Mouse (Mus musculus): ENCODE results near the gene Sh3bp2. TPM values are rescaled to one million over a fixed set of nuclear protein-coding genes. Genes with fewer than 3 reads are reported as not detected.
A peak's percentile ranks its signal among the peaks of the same experiment; 100 is the strongest.

Sh3bp2 gene
- 1 to 10 TPM; 3.9 to 5.2 TPM for total RNA-seq (2021)
- long read RNA-seq, partial matches to known transcripts = 0 of 2 reads
- long read RNA-seq, other reads (novel, unspliced or antisense) = 0 of 2 reads

DNA sequence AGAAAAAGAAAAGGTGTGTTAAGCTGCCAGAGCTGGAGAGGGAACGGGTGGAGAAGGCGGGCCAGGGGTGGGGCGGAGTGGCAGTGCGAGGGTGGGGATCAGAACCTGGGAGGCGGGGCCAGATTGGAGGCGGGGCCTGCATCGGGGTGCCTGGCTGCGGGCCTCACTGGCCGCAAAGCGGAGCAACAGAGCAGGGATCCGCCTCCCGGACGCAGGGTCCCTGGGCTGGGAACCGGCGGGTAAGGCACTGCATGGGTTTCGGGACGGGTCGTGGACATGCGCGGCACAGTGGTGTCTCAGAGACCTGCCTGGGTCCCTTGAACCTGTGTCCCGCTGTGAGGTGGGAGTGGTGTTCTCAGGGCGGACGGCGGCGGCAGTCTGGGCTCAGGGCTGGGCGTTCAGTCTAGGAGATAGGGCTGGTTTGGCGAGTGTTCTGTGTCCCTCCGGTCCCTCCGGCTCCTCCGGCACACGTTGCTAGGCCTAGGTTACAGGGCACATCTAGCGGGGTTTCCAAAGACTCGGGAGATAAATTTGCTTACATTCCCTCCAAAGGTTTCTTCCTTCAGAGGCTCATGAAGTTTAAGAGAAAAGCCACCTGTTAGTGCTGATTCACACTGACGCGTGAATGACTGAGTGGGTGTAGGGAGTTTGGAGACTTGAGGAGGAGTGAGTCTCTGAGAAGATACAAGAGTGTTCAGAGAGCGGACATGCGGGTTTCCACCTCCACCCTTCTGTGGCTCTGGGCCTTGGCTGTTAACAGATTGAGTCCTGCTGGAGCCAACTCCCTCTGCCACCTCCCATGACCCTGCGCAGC is at the start of gene Sh3bp2:
Gene Sh3bp2, plus strand, starts transcription at position 176 of the 814 bp plus-strand sequence.
- DNase-seq (ENCODE audit: low spot score in 2 of 2) = peak; percentile 69 to 85

- no peak for DNase-seq (ENCODE audit: low spot score in 2 of 2)
Measured at GRCm38 (mm10) chr5:34480926-34481325, 44.7 kb upstream of the Sh3bp2 start.

DNA sequence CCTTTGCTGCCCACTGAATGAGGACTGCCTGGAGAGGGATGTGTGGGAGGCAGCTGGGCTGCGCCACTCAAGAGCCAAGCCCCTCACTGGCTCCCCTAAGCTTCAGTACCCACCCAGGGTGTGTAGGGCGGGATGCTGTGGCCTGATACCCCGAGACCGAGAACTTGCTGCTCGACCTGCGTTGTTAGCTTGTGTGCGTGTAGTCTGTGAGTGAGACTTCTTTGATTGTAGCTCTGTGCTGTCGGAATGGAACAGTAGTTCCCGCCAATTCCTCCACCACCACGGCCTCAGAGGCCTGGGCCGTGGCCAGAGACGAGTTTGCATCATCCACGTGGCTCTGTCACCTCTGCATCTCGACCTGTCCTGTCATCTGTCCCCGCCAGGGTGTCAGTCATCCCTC is 39.9 kb upstream of the Sh3bp2 start:
- no peak for DNase-seq (ENCODE audit: low spot score in 2 of 2)

GRCm38 (mm10) chr5:34487320-34488090 is 38.1 kb upstream of the Sh3bp2 start:
- DNase-seq (ENCODE audit: low spot score in 2 of 2) = no peak

- DNase-seq (ENCODE audit: low spot score in 2 of 2) = no peak
Measured at GRCm38 (mm10) chr5:34488741-34489417, 36.8 kb upstream of the Sh3bp2 start.

DNA sequence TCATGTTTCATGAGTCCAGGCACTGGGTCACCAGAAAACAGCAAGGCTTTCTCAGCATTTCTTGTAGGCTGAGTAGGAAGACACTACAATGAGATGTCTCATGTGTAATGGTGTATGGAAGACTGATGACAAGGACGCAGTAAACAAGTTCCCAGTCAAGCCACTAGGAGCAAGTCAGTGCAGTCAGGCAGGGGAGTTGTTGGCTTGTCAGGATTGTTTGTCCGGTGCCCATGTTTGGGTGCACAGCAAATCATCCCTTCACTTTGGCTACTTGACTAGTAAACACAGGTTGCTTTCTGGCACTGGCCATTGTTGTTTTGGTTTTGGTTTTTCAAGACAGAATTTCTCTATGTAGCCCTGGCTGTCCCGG is 36.2 kb upstream of the Sh3bp2 start:
- DNase-seq (ENCODE audit: low spot score in 2 of 2) = no peak

- no peak for DNase-seq (ENCODE audit: low spot score in 2 of 2)
Measured at GRCm38 (mm10) chr5:34496745-34497144, 28.9 kb upstream of the Sh3bp2 start.

DNA sequence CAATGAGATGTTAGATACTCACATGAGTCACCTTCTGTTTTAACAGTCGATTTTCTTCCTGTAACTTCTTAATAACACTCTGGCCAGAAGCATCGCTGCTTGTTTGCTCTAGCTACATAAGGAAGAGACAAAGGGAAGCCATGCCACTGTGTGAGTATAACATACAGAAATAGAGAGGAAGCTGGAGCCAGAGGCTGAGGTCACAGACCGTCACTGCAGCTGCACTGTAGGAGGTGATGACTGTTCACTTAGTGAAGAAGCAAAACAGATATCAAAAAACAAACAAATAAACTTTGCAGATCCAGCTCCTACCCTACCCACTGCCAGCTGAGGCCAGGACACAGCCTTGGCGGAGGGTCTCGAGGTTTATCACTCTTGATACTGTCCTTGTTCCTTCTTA is 24.8 kb upstream of the Sh3bp2 start:
- DNase-seq (ENCODE audit: low spot score in 2 of 2) = no peak

DNA sequence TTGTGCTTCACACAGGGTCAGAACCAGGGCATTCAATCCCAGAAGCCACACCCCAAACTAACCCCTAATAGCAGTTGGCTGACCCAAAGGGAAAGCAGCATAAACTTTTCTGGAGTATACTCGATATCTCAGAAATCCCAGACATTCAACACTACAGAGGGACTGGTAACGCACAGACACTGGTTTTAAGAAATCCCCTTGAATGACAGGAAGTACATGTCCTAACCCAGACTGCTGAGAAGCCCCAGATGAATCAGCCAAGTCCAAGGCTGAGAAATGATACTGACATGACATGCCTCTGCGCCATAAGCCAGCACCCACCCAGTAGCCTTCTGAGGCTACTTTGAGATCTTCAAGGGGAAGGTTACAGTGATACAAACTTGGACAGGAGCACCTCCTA is 24.1 kb upstream of the Sh3bp2 start:
- DNase-seq (ENCODE audit: low spot score in 2 of 2) = no peak

DNA sequence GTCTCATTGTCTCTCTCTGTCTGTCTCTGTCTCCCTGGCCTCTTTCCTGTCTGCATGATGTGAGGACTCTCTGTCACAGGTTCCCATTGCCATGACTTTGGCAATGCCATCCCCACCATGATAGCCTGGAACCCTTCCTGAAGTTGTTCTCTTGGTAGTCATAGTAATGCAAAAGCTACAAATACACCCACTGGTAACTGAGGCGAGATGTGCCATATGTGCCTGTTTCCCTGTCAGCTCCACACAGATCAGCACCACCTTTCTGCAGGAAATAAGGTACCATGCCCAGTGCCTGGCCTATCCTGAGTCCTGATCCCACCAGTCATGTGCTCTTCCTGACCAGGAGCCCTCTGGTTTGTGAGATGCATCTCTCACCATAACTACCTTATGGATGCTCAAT is 23.2 kb upstream of the Sh3bp2 start:
- DNase-seq (ENCODE audit: low spot score in 2 of 2) = peak in 1 of 2 experiments; percentile 74

- DNase-seq (ENCODE audit: low spot score in 2 of 2) = no peak
Measured at GRCm38 (mm10) chr5:34502821-34503220, 22.8 kb upstream of the Sh3bp2 start.

GRCm38 (mm10) chr5:34512486-34512885 is 13.2 kb upstream of the Sh3bp2 start:
- DNase-seq (ENCODE audit: low spot score in 2 of 2) = no peak

- DNase-seq (ENCODE audit: low spot score in 2 of 2) = peak; percentile 89 to 95
Measured at GRCm38 (mm10) chr5:34513466-34514217, 12.0 kb upstream of the Sh3bp2 start, which contains the start of gene Tnip2. Gene Tnip2 (minus strand): TSS chr5:34513991.

- no peak for DNase-seq (ENCODE audit: low spot score in 2 of 2)
Measured at GRCm38 (mm10) chr5:34514218-34514566, 11.4 kb upstream of the Sh3bp2 start.

GRCm38 (mm10) chr5:34515096-34515495 is 10.5 kb upstream of the Sh3bp2 start:
- DNase-seq (ENCODE audit: low spot score in 2 of 2) = no peak

DNA sequence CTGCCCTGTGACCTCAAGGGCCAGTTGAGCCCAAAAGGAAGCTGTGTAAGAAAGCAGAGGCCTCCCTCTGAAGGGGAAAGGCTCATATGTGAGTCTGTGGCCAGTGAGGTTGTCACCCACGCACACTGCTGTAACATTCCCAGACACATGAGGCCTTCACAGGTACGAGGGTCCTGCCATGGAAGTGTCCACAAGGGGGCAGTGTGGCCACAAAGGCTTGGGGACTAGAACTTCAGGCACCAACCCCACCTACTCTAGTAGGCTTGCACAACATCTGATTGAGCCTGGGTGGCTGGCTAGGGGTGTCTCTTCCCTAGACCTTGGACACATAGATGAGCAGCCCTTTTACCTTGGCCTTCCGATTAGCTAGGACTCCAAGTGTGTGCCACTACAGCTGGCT is 7.7 kb upstream of the Sh3bp2 start:
- peak; percentile 41 to 85 for DNase-seq (ENCODE audit: low spot score in 2 of 2)

GRCm38 (mm10) chr5:34519389-34519910 is 6.2 kb upstream of the Sh3bp2 start:
- no peak for DNase-seq (ENCODE audit: low spot score in 2 of 2)

GRCm38 (mm10) chr5:34520458-34521209 is 5.0 kb upstream of the Sh3bp2 start:
- DNase-seq (ENCODE audit: low spot score in 2 of 2) = no peak

DNA sequence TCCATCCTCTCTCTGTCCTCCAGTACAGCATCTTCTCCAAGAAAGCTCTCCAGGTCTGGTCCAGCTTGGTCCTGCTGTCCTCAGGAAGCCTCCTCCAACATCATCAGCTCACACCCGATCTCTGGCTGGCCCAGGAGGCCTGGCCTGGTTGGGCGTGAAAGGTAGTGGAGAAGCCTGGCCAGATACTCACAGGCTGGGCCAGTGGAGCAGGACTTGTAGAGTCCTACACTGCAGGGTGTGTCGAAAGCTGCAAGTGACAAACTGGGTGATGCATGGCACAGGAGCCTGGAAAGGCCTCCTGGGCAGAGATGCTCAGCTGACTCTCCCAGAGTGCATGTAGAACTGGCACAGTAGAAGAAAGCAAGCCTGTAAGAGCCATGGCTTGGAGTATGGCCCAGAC is 4.3 kb upstream of the Sh3bp2 start:
- DNase-seq (ENCODE audit: low spot score in 2 of 2) = no peak

DNA sequence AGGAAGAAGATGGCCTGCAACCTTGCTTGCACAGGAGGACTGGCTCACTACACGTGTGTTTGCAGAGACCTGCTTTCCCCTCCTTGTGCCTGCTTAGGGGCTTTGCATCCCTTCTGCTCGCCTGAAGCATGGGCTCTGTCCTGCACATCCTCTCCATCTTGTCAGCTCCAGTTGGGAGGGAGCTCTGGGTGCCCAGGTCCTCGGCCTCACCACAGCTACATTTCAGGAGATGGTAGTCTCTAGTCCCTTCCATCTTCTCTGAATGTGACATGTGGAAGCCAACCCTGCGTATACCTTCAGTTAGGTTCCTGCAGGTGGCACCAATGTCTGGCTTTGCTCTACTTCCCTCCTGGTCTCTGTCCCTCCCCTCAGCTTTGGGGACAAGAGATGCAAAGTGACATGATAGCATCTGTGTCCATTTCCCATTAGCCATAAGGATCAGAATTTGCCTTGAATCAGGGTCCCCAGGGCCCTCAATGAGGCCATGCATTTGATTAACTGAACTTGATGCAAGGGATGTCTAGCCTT is 1.6 kb upstream of the Sh3bp2 start:
- no peak for DNase-seq (ENCODE audit: low spot score in 2 of 2)
